Mouse (Mus musculus) 3T3-L1 (cell line): ENCODE data around the gene Park7.
"Not testable (repeated sequence)": the region's sequence is repeated elsewhere in the genome, so short reads cannot be mapped to it uniquely, and the experiment has no call there.

Experiments
- DNase-seq: peaks from one replicate; pipeline ENCODE4 v3.0.0-alpha.2; 2015; ENCODE audit warnings: low read depth, low spot score

Park7 gene

DNA sequence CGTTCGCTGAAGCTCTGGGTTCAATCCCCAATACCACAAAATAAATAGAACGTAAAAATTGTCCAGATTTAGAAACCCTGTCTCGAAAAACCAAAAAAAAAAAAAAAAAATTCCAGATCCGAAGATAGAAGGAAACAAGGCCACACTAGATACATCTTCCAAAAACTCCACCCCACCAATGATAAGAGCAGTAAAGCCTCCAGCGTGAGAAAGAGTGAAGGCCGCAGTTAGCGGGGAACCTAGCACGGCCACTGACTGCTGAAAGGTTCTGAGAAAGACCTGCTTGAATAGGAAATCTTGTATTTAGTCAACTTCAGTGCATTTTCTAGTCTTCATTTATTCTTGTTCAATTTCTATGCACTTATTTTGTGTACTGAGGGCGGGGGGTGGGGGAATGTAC, 38.8 kb downstream of the Park7 start:
- DNase-seq, result no peak

DNA sequence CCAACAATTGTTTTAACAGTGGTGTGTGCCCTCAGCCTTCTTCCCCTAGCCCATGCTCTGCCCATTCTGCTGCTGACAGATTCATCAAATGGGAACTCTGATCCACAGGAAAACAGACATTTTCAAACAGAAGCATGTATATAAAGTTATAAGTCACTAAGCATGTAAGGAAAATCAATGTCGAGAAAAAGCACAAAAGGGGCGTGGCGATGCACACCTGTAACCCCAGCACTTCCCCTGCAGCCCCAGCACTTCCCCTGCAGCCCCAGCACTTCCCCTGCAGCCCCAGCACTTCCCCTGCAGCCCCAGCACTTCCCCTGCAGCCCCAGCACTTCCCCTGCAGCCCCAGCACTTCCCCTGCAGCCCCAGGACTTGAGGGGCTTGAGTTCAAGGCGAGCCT, 39.8 kb downstream of the Park7 start:
- DNase-seq, result not testable (repeated sequence)

DNA sequence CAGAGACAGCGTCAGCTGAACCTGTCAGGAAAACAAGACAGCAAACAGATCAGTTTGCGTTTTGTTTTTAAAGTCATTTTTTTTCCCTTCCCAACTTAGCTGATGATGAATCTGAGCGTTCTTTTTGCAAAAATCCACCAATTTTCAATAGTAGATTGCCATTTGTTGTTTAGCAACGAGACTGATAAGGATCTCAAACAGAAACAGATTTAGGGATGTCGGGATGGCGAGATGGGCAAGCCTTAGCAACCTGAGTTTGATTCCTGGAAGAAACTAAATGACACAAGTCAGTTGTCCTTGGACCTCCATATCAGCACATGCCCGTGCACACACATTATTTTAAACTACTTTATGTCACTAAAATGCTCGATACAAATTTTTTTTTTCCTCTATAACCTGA, 41.6 kb downstream of the Park7 start:
- no peak for DNase-seq

DNA sequence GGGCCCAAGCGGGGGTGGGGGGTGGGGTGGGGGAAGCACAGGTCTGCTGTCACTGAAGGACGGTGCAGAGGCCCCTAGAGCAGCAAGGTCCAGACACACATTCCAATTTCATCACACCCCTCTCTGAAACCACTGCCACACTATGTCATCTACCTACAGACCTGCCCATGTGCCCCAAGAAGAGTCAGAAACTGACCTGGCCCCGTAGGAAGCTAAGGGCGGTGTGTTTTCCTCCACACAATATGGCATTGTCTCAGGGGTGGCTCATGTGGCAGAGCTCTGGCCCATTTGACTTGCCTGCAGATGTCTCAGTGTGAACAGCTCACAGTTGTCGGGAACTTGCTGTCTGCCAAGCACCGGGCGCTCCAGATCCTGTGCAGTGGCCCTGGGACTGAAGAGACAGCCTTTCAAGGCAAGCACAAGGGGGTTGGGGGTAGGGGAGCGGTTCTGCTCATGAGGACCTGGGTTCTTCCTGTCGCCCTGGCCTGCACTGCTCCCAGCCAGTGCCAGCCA, 42.0 kb downstream of the Park7 start:
- DNase-seq, result peak; percentile 55

DNA sequence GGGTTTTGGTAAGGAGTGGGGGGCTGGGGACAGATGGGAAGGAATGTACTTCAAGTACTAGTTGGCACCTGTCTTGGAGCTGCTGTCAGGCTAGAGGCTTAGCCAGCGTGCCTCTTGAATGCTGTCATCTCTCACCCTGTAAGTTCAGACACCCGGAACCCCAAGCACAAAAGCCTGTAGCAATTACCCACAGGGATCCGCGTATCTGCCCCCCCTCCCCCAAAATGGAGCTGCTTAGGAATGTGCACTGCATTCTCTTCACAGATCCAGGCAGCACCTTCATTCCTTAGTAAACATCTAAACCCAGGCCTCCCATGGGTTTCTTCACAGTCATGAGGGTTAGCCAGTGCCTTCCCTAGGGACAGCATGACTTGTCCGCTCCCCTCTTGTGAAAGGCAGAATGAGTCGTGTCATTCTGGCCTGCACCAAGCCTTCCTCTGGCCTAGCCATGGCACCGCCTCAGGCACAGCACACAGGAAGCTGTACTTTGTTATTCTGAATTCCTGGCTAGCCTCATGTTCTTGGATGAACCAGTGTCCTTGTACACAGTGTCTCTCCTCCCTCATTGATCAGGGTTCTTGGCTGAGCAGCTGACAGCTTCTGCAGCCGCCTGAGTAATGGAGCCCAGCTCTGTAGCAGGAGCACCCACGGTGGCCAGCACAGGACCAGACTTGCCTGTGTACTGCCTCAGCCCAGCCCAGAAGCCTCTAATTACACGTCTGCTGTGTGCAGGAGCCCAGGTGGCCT, 42.7 kb downstream of the Park7 start:
- DNase-seq, result peak; percentile 93

DNA sequence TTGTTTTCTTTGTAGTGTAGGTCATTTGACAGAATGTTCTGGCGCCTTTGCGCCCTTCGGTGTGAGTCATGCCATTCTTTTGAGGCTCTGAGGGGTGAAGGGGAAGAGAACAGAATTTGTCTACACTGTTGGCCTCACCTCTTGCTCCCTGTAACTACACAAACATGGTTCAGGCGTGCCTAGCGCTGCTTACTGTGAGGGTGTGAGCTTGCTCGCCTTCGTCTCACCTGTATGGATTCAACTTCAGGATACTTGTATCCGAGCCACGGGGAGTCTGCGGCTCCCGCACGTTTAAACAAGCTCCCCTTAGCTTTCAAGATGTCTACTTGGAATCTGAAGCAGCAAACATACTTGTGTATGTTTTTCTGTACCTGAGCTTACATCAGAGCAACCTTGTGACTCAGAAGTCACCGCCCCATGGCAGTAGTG, 43.3 kb downstream of the Park7 start:
- peak; percentile 55 for DNase-seq

DNA sequence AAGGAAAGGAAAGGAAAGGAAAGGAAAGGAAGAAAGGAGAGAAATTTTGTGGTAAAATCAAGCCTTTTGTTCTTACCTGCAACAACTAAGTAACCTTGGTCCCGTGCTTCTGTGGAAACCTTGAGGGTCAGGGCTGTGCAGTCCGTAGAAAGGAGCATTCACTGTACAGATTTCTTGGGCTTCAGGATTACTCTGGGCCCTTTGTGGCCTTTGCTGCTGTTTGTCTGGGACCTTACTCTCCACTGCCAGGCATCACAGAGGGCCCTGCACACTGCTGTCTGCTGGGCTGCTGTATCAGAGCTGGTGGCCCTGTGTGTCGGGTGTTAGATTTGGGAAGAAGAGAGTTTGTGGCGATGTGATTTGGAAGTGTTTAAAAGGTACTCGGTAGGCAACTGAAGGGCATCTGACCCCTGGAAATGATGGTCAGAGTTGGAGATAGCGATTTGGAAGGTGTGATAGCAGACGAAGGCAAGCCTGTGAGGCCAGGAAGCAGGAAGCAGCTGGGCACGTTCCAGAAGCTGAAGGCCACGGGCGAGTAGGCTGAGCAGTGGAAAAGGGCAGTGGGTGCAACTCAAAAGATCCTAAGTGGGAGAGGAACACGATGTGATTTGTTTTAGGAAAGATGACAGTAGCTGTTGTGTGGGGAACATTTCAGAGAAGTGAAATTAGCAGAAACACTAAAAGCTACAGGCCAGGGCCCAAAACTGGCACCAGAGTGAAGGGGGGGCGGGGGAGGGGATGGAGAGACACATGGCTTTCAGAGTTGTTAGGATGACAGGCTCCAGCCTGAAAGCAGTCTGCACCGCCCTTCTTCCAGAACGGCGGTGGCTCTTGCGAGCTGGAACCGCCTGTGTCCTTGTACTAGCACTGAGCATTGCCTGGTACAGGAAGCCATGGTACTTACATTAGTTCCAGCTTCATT, 44.7 kb downstream of the Park7 start:
- no peak for DNase-seq

GRCm38 (mm10) chr4:150868859-150869258, 45.4 kb downstream of the Park7 start:
- DNase-seq, result no peak

DNA sequence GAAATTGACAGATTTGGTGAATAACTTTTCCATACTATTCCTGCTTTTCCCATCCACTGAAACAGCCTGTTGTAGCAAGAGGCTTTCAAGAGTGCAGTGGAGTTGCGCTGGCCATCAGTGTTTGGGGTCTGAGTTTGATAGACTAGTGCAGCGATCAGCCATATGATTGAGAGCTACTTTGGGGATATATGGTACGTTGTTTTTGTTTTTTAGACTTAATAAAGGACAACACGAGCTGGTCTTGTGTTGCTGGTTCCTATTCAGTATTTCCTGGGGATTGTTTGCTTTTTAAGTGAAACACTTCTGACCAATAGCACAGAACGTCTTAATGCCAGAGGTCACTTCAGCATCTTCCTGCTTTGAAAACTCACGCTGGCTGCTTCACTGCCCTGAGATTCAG, 46.1 kb downstream of the Park7 start:
- no peak for DNase-seq

DNA sequence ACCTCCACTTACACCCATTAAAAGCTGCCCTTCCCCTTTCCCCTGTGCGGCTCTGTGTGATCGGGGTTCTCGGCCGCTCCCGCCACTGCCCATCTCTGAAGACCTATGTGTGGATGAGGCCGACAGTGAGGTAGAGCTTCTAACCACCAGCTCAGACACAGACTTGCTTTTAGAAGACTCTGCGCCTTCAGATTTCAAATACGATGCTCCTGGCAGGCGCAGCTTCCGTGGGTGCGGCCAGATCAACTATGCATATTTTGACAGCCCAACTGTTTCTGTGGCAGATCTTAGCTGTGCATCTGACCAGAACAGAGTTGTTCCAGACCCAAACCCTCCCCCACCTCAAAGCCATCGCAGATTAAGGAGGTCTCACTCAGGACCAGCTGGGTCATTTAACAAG, 47.7 kb downstream of the Park7 start:
- no peak for DNase-seq

- DNase-seq, result no peak
These were observed 48.2 kb downstream of the Park7 start for GRCm38 (mm10) chr4:150866069-150866468.

GRCm38 (mm10) chr4:150865371-150865770, 48.9 kb downstream of the Park7 start:
- DNase-seq, result peak; percentile 76

- no peak for DNase-seq
These were observed 51.4 kb downstream of the Park7 start for GRCm38 (mm10) chr4:150862626-150863375.

DNA sequence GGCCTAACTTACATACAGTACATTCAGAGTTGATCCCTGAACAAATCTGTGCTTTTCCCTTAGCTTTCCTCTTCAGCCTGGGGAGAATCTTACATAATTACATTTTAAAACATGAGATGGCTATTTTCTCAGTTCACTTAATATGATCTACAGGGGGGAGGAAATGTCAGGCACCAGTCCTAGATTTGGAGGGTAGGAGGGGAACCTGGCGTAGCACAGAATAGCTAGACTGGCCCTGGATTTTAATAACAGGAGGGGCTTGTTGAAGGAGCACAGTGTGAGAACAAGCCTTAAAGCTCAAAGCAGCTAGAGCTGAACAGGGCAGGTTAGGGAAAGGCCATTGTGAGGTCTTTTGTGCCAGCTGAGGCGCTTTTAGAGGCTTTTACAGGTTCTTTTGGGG, 53.1 kb downstream of the Park7 start:
- DNase-seq, result no peak

- peak; percentile 72 for DNase-seq
These were observed 53.7 kb downstream of the Park7 start for GRCm38 (mm10) chr4:150860526-150860925.

DNA sequence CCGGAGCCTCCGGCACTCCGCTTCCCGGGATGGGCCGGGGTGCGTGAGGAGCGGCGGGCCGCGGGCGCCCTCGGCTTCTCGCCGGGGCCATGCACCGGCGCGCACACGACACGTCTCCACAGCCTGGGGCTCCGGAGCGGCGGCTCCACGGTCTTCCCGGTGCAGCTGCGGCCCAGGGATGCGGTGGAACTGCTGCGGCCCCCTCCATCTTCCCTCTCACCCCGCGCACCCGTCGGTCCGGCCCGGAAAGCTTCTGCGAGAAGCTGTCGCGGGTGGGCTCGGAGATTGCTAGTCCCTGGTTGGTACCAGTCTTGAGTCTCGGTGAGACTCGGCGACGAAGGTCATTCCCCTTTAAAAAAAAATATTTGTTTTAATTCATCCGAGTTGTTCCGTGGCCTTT, 58.9 kb downstream of the Park7 start:
- DNase-seq, result no peak

DNA sequence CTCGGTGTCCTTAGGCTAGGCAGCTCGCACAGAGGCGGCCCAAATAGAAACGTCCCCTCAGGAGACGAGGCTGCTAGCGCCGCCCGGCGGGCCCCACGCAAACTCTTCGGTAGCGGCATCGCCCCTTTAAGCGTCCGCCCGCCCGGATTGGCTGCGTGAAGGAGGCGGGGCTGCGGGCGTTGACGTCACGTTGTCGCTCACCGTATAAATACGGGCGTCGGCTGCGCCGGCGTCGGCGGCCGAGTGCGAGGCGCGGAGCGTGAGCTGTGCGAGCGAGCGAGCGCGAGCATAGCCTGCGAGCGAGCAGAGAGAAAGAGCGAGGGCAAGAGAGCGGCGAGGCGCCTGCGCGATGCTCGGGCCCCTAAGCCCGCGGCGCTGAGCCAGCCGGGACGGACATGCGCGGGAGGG, 59.4 kb downstream of the Park7 start:
- peak; percentile 86 for DNase-seq

GRCm38 (mm10) chr4:150853680-150854461, 60.4 kb downstream of the Park7 start, which contains the start of gene Errfi1:
Gene Errfi1, plus strand, starts transcription at chr4:150853919.
- no peak for DNase-seq

DNA sequence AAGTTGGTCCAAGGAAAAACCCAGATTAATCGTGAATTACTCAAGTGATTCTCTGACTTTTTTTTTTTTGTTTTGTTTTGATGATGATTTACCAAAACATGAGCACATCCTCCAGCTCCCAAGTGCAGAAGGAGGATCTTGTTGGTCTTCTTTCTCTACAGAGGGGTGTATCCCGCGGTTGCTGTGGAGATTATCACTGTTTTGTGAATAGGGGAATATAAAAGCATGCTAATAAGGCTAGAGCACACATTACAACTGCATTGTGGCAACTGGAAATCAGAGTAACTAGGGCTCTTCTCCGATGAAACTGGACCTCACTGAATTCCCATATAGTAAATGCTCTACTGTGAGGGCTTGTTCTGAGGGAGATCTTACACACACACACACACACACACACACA, 61.8 kb downstream of the Park7 start:
- no peak for DNase-seq

GRCm38 (mm10) chr4:150852045-150852444, 62.2 kb downstream of the Park7 start:
- no peak for DNase-seq

GRCm38 (mm10) chr4:150850893-150851292, 63.3 kb downstream of the Park7 start:
- no peak for DNase-seq
